Mouse (Mus musculus) liver, embryonic 14.5 days (tissue): Measurements from ENCODE around the gene Cntn1. TPM values are rescaled to one million over a fixed set of nuclear protein-coding genes. Genes with fewer than 3 reads are reported as not detected.

Source experiments
- ATAC-seq: fragments of 200-750 bp; cut with Nextera tagmentation; 2 replicates; pipeline ENCODE4 v1.8.0; 2017; ENCODE audit warnings: moderate number of reproducible peaks, mild to moderate bottlenecking, moderate library complexity; ENCODE audit not compliant: insufficient read depth
- DNase-seq, 3 experiments: peaks; one replicate each; pipeline ENCODE4 v3.0.0-alpha.2; 2012 to 2013; ENCODE audit warnings: low read depth in 3 of 3, low spot score in 3 of 3
- H3K27ac ChIP-seq: fragments of 300-500 bp; sonication (generic); 2 replicates; pipeline ENCODE4 v1.5.1; 2014; ENCODE audit warnings: moderate library complexity, mild to moderate bottlenecking, control low read depth, inconsistent platforms
- H3K27me3 ChIP-seq: fragments of 300-500 bp; sonication (generic); 2 replicates; pipeline ENCODE4 v1.6.1; 2014; ENCODE audit warnings: mild to moderate bottlenecking, low read length, moderate library complexity; ENCODE audit not compliant: control insufficient read depth, insufficient read depth
- H3K36me3 ChIP-seq: fragments of 300-500 bp; sonication (generic); replicated peaks from 2 replicates; pipeline ENCODE4 v1.6.1; 2014; ENCODE audit warnings: low read depth; ENCODE audit not compliant: control insufficient read depth, insufficient read depth
- H3K4me1 ChIP-seq, 2 experiments: fragments of 200-500 bp in 1 of 2; fragments of 300-500 bp in 1 of 2; sonication (generic) in 1 of 2; replicated peaks; 2 replicates each; pipeline ENCODE4 v1.6.1; 2012 to 2014; ENCODE audit warnings: antibody characterized with exemption in 1 of 2, inconsistent platforms in 1 of 2, low read length in 1 of 2; ENCODE audit not compliant: control insufficient read depth in 2 of 2, insufficient read depth in 2 of 2
- H3K4me2 ChIP-seq: fragments of 300-500 bp; sonication (generic); 2 replicates; pipeline ENCODE4 v1.6.1; 2014; ENCODE audit warnings: low read depth, mild to moderate bottlenecking, control low read depth, moderate library complexity
- H3K4me3 ChIP-seq, 2 experiments: fragments of 200-500 bp in 1 of 2; fragments of 300-500 bp in 1 of 2; sonication (generic) in 1 of 2; 2 replicates each; pipeline ENCODE4 v1.5.1; 2012 to 2014; ENCODE audit warnings: low read depth in 2 of 2, low read length in 2 of 2, mild to moderate bottlenecking in 2 of 2, control low read depth in 1 of 2, inconsistent platforms in 1 of 2, moderate library complexity in 1 of 2; ENCODE audit not compliant: insufficient read depth in 1 of 2
- H3K9ac ChIP-seq: fragments of 300-500 bp; sonication (generic); replicated peaks from 2 replicates; pipeline ENCODE4 v1.6.1; 2014; ENCODE audit warnings: mild to moderate bottlenecking, control low read depth, moderate library complexity
- H3K9me3 ChIP-seq: fragments of 300-500 bp; sonication (generic); 2 replicates; pipeline ENCODE4 v1.6.1; 2016; ENCODE audit warnings: low read length, mixed read lengths; ENCODE audit not compliant: control insufficient read depth
- CTCF ChIP-seq: IDR thresholded peaks from 2 replicates; pipeline ENCODE4 v1.5.1; 2016; ENCODE audit warnings: antibody characterized with exemption, low read depth, control low read depth
- EP300 ChIP-seq: IDR thresholded peaks from 2 replicates; pipeline ENCODE4 v1.6.1; 2016; ENCODE audit warnings: antibody characterized with exemption, low read depth
- WGBS: fragments of 180-500 bp; shearing (Covaris S2); extraction: QIAGEN DNeasy Blood & Tissue Kit; methylation state at CpG from one replicate; pipeline ENCODE4 v1.1.7; 2014; ENCODE audit not compliant: insufficient replicate concordance; 5-methylcytosine and 5-hydroxymethylcytosine counted together
- polyA plus RNA-seq, 2 experiments: library from polyadenylated mRNA; depleted of rRNA in 1 of 2; stranded (reverse) in 1 of 2; unstranded in 1 of 2; fragments of >200 nt; fragmentation: Nextera tagmentation in 1 of 2; extraction: Ambion mirVana in 1 of 2; gene quantifications; 2 replicates each; pipeline versions ENCODE4 v1.2.1 to v1.2.3; 2012 to 2014

Cntn1 gene
- polyA plus RNA-seq, 2 experiments = 0.02 TPM; not detected in 1

DNA sequence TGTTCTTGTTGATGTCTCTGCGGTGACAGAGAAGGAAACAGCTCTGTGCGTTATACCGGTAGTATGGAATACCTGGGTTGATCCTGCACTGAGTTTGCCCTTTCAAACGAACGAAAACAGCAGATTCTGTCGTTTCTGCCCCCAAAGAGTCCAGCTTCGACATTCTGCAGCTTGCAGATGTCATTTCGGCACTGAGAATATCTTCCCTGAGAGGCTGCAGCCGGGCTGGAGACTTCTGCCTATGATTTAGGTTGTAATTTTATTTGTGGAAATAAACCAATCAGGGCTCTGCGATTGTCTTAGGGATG is 109.8 kb downstream of the Cntn1 start:
- H3K4me1 ChIP-seq = no peaks in the 10 kb centered on the region
- no peaks in the 10 kb centered on the region for H3K27me3 ChIP-seq
- ATAC-seq (no peak), DNase-seq (no peak)
- H3K9me3 ChIP-seq = no peaks in the 10 kb centered on the region
- H3K4me3 ChIP-seq = no peak overlapping the region
- H3K9ac ChIP-seq = no peak overlapping the region
- no peak overlapping the region for H3K27ac ChIP-seq
- no peaks in the 10 kb centered on the region for H3K36me3 ChIP-seq
- H3K4me2 ChIP-seq = no peak overlapping the region
- 55% methylated on average over 10 of the region's 10 CpGs for WGBS
- no peak for TF ChIP-seq EP300
- no peak for TF ChIP-seq CTCF

DNA sequence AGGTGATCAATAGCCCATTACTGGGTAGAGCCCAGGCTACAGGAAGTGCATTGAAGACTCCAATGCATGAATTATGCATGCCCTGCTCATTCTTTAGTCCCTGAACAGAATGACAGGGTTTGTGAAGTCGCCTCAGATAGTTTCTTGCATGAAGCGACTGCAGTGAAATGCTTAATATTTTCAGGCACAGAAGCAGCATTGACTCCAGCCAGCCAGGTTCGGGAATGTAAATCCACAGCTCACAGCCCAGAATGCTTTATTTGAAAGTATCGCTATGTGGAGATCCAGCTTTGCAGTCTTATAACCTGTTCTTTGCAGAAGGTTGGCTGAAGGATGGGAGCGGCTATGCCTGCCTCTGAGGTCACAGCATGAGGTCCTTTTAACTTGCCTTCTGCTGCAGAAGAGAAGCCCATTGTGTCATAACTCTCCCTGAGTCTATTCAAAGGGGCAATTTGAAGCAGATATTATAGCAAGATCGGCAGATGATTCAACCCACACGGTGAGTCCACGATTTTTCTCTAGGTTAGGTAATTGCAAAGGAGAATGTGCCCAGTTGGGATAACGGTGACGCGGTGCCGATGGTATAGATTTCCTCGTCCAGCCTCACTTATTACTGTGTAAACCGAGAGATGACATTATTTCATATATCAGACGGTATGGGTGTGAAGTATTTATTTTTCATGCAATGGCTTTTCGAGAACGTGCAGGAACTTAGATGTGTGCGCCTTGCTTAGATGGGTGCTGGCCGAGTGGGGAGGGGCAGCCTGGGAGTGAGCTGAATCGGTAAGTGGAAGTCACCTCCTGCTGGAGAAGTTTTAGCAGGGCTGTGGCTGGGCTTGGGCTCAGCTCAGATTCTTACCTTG is 110.4 kb downstream of the Cntn1 start:
- Histone ChIP-seq H3K27me3 (no peaks in the 10 kb centered on the region), H3K9ac (no peak overlapping the region), H3K4me3 (no peak overlapping the region), H3K4me1 (no peaks in the 10 kb centered on the region), H3K36me3 (no peaks in the 10 kb centered on the region), H3K27ac (no peak overlapping the region), H3K4me2 (no peak overlapping the region), H3K9me3 (no peaks in the 10 kb centered on the region)
- WGBS = 41% methylated on average over 20 of the region's 20 CpGs
- DNase-seq (no peak), ATAC-seq (no peak)
- TF ChIP-seq CTCF (no peak), EP300 (no peak)

- 46% methylated on average over 4 of the region's 4 CpGs for WGBS
- ATAC-seq = no peak
- no peak overlapping the region for H3K9ac ChIP-seq
- H3K4me2 ChIP-seq = no peak overlapping the region
- no peaks in the 10 kb centered on the region for H3K4me1 ChIP-seq
- H3K4me3 ChIP-seq = no peak overlapping the region
- TF ChIP-seq EP300 = no peak
- no peak for TF ChIP-seq CTCF
- H3K27me3 ChIP-seq = no peaks in the 10 kb centered on the region
- H3K36me3 ChIP-seq = no peaks in the 10 kb centered on the region
- no peak for DNase-seq
- H3K9me3 ChIP-seq = no peaks in the 10 kb centered on the region
- no peak overlapping the region for H3K27ac ChIP-seq
These were observed 111.9 kb downstream of the Cntn1 start for GRCm38 (mm10) chr15:92162835-92163234.

DNA sequence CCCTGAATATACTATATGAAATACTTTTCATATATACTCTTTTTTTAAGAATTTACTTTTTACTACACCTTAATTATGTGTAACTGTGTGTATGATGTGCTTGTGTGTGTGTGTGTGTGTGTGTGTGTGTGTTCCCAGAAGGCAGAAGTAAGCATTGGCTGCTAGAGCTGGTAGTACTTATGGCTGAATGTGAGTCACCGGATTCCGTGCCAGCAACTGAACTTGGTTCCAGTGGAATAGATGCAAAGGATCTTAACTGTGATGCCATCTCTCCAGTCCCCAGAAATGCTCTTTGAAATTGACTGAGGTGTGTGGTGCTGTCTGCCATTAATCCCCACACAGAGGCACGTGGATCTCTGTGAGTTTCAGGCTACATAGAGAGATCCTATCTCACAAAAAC is 113.2 kb downstream of the Cntn1 start:
- no peak overlapping the region for H3K4me2 ChIP-seq
- 55% methylated on average over 3 of the region's 3 CpGs for WGBS
- no peaks in the 10 kb centered on the region for H3K4me1 ChIP-seq
- no peaks in the 10 kb centered on the region for H3K36me3 ChIP-seq
- no peak overlapping the region for H3K27ac ChIP-seq
- no peak overlapping the region for H3K9ac ChIP-seq
- DNase-seq = no peak
- H3K27me3 ChIP-seq = no peaks in the 10 kb centered on the region
- H3K4me3 ChIP-seq = no peak overlapping the region
- H3K9me3 ChIP-seq = no peaks in the 10 kb centered on the region
- no peak for TF ChIP-seq EP300
- no peak for TF ChIP-seq CTCF
- ATAC-seq = no peak

DNA sequence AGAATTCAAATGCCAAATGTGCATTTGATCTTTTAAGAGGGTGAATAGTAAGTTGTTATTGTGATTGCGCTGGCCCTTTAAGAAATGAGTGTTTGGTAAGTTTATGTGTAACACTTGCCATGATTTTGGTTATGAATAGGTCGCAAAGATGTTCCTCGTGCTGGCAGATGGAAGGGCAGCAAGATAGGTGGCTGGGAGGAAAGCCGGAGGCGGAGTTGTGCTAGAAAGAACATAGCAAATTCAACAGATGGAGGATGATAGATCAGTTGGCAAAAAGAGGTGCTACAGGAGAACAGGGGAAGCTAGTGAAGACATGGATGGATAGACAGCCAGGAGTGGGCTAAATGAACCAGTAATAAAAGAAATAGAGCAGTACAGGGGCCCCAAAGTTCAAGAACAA is 115.3 kb downstream of the Cntn1 start:
- H3K27me3 ChIP-seq = no peaks in the 10 kb centered on the region
- H3K27ac ChIP-seq = no peak overlapping the region
- H3K4me3 ChIP-seq = no peak overlapping the region
- no peaks in the 10 kb centered on the region for H3K36me3 ChIP-seq
- no peaks in the 10 kb centered on the region for H3K9me3 ChIP-seq
- H3K9ac ChIP-seq = no peak overlapping the region
- ATAC-seq (no peak), DNase-seq (no peak)
- H3K4me2 ChIP-seq = no peak overlapping the region
- 64% methylated on average over 5 of the region's 5 CpGs for WGBS
- H3K4me1 ChIP-seq = no peaks in the 10 kb centered on the region
- no peak for TF ChIP-seq EP300
- TF ChIP-seq CTCF = no peak
